Mouse (Mus musculus): ENCODE measurements around the gene Syt8.

GRCm38 (mm10) chr7:142396611-142397010 is 38.0 kb upstream of the Syt8 start:
- TF ChIP-seq POLR2A (IDR thresholded peaks at IDR 0.05; ENCODE audit: borderline replicate concordance, control insufficient read depth, low read depth, low read length), result no peak
- no peak for TF ChIP-seq CTCF (IDR thresholded peaks at IDR 0.05; ENCODE audit: control insufficient read depth, insufficient read depth, low read length)
